Mouse (Mus musculus) lung, postnatal 4 days (tissue): ENCODE data around the gene Pi4k2a.

ENCODE experiments used
- DNase-seq, 2 experiments: peaks; one replicate each; pipeline ENCODE4 v3.0.0; 2021

Gene Pi4k2a

GRCm38 (mm10) chr19:42167489-42167888 is 77.2 kb downstream of the Pi4k2a start:
- no peak for DNase-seq

DNA sequence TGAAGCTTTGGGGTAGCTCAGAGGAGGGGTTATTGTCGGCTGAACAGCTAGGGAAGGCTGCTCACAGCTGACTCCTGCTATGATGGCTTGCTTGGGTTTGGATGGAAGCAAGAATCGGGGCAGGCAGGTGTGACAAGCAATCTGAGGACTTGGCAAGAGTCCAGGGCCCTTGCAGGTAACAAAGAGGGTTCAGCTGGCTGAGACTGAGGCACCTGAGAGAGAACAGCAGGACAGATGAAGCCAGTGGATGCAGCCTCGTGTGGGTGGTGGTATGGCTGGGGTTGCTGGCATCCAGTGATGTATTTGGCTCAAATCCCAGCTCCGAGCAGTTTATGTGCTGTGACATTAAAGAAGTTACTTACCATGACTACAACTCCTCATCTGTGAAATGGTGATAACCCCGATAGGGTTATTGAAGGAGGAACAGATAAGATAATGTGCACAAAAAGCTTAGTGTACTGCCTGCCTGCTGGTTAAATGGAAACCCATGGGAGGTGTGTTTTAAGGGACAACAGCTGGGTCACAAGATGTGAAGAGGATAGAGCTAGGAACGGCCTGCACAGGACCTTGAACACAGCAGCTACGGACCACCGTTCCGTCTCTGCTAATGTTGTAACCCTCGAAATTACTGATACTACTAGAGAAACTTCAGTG is 79.2 kb downstream of the Pi4k2a start:
- no peak for DNase-seq

GRCm38 (mm10) chr19:42170025-42170969 is 80.0 kb downstream of the Pi4k2a start:
- DNase-seq = peak; percentile 94 to 95
